Mouse (Mus musculus) myocyte (in vitro differentiated cells): ENCODE results near the gene Rassf6. TPM values are rescaled to one million over a fixed set of nuclear protein-coding genes. Genes with fewer than 3 reads are reported as not detected.

Source experiments
- H3K27me3 ChIP-seq: one replicate; pipeline ENCODE4 v1.6.1; 2011; ENCODE audit not compliant: control insufficient read depth, insufficient read depth, insufficient read length
- H3K36me3 ChIP-seq: one replicate; pipeline ENCODE4 v1.6.1; 2011; ENCODE audit not compliant: control insufficient read depth, insufficient read depth
- H3K4me2 ChIP-seq: one replicate; pipeline ENCODE4 v1.6.1; 2011; ENCODE audit warnings: low read depth, control low read depth
- H3K4me3 ChIP-seq: one replicate; pipeline ENCODE4 v1.5.1; 2011; ENCODE audit warnings: mild to moderate bottlenecking, control low read depth, moderate library complexity
- H3K79me2 ChIP-seq: one replicate; pipeline ENCODE4 v1.6.1; 2011; ENCODE audit not compliant: control insufficient read depth, insufficient read depth
- H3ac ChIP-seq: one replicate; pipeline ENCODE4 v1.6.1; 2011; ENCODE audit not compliant: control insufficient read depth, insufficient read length
- CEBPB ChIP-seq: IDR thresholded peaks from 2 replicates; pipeline ENCODE4 v1.6.1; 2011; ENCODE audit warnings: mild to moderate bottlenecking, moderate library complexity; ENCODE audit not compliant: poor library complexity, insufficient read depth, severe bottlenecking
- E2F4 ChIP-seq: IDR thresholded peaks from one replicate; pipeline ENCODE4 v1.6.1; 2011; ENCODE audit warnings: mild to moderate bottlenecking, control low read depth, moderate library complexity; ENCODE audit not compliant: insufficient read depth
- MAX ChIP-seq: IDR thresholded peaks from one replicate; pipeline ENCODE4 v1.6.1; 2011; ENCODE audit warnings: low read depth, mild to moderate bottlenecking, control low read depth
- MYOD1 ChIP-seq, 3 experiments: IDR thresholded peaks; one replicate each; pipeline ENCODE4 v1.6.1; 2011; ENCODE audit warnings: control low read depth in 2 of 3, low read depth in 2 of 3, mild to moderate bottlenecking in 2 of 3, moderate library complexity in 1 of 3; ENCODE audit not compliant: insufficient read length in 2 of 3, control insufficient read depth in 1 of 3
- MYOG ChIP-seq, 3 experiments: IDR thresholded peaks; one replicate each; pipeline ENCODE4 v1.6.1; 2011; ENCODE audit warnings: control low read depth in 2 of 3, low read depth in 2 of 3, mild to moderate bottlenecking in 2 of 3; ENCODE audit not compliant: insufficient read length in 2 of 3, control insufficient read depth in 1 of 3, insufficient read depth in 1 of 3
- POLR2A ChIP-seq: IDR thresholded peaks from one replicate; pipeline ENCODE4 v1.6.1; 2011; ENCODE audit warnings: low read depth, mild to moderate bottlenecking, control low read depth, moderate library complexity; ENCODE audit not compliant: insufficient read length
- POLR2AphosphoS2 ChIP-seq: IDR thresholded peaks from one replicate; pipeline ENCODE4 v1.6.1; 2011; ENCODE audit warnings: low read depth, control low read depth; ENCODE audit not compliant: insufficient read length
- REST ChIP-seq: IDR thresholded peaks from one replicate; pipeline ENCODE4 v1.6.1; 2011; ENCODE audit warnings: mild to moderate bottlenecking, control low read depth, moderate library complexity; ENCODE audit not compliant: insufficient read depth, insufficient read length
- SRF ChIP-seq: IDR thresholded peaks from one replicate; pipeline ENCODE4 v1.6.1; 2011; ENCODE audit warnings: low read depth; ENCODE audit not compliant: control insufficient read depth, insufficient read length
- TCF12 ChIP-seq: IDR thresholded peaks from one replicate; pipeline ENCODE4 v1.6.1; 2011; ENCODE audit warnings: mild to moderate bottlenecking, control low read depth; ENCODE audit not compliant: poor library complexity, insufficient read depth, severe bottlenecking
- TCF3 ChIP-seq: IDR thresholded peaks from one replicate; pipeline ENCODE4 v1.6.1; 2011; ENCODE audit warnings: low read depth, control low read depth; ENCODE audit not compliant: insufficient read length
- USF1 ChIP-seq: IDR thresholded peaks from one replicate; pipeline ENCODE4 v1.6.1; 2011; ENCODE audit warnings: low read depth, mild to moderate bottlenecking, control low read depth, moderate library complexity
- polyA plus RNA-seq: library from polyadenylated mRNA; unstranded; fragments of >200 nt; fragmentation: generic; extraction: Trizol; gene quantifications from one replicate; pipeline ENCODE4 v1.2.1, GENCODE M21; 2012; ENCODE audit warnings: missing spikeins

The Rassf6 gene
- polyA plus RNA-seq, 1 experiment, result not detected

DNA sequence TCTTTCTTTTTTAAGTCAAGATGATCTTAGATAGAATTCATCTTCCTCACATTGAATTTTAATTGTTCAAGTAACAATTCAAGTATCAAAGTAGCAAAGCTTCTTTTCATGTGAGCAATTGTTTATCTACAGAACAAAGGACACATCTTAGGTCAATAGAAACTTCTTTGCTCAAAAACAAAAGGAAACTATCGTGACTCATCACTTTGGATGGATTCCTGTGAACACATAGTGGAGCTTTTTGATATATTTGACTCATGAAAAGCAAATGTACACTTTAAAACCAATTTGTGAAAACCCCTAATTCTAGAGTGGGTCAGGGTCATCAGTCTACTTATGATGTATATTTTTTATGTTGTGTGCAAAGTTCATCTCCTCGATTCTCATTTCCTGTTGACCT is 37.1 kb upstream of the Rassf6 start:
- no peaks in the 10 kb centered on the region for H3K36me3 ChIP-seq
- no peak overlapping the region for H3K4me2 ChIP-seq
- H3ac ChIP-seq, result no peak overlapping the region
- no peak overlapping the region for H3K4me3 ChIP-seq
- no peaks in the 10 kb centered on the region for H3K27me3 ChIP-seq
- no peaks in the 10 kb centered on the region for H3K79me2 ChIP-seq
- no peak for TF ChIP-seq SRF
- no peak for TF ChIP-seq MAX

DNA sequence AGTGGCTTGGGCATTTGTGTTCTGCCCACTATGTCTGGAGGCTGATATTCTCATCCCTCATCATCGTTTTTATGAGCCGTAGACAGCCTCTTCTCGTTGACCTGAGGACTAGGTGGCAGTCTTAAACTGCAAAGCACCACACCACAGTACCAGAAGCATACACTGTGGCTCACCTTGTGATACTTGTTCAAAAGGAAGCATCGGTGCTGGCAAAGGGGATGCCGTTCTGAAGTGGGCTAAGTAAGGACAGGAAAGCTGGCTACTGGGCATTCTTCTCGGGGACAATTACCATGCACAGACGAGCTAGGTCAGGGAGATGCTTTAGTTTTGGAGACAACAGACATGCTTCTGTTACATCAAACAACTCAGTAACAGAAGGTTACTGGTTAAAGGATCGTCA is 21.4 kb upstream of the Rassf6 start:
- no peak overlapping the region for H3K4me3 ChIP-seq
- TF ChIP-seq SRF (no peak), MYOD1 (IDR thresholded peaks at IDR 0.05; ENCODE audit: control insufficient read depth in 1 of 3, insufficient read length in 2 of 3, low read depth in 2 of 3) (no peak), CEBPB (no peak), POLR2A (no peak), MYOG (IDR thresholded peaks at IDR 0.05; ENCODE audit: control insufficient read depth in 1 of 3, insufficient read depth in 1 of 3, insufficient read length in 2 of 3, low read depth in 2 of 3) (no peak), REST (no peak), USF1 (no peak), TCF12 (no peak), E2F4 (no peak), TCF3 (no peak)
- no peak overlapping the region for H3ac ChIP-seq
- no peak overlapping the region for H3K4me2 ChIP-seq
- H3K27me3 ChIP-seq, result no peaks in the 10 kb centered on the region
- no peaks in the 10 kb centered on the region for H3K79me2 ChIP-seq
- H3K36me3 ChIP-seq, result no peaks in the 10 kb centered on the region

DNA sequence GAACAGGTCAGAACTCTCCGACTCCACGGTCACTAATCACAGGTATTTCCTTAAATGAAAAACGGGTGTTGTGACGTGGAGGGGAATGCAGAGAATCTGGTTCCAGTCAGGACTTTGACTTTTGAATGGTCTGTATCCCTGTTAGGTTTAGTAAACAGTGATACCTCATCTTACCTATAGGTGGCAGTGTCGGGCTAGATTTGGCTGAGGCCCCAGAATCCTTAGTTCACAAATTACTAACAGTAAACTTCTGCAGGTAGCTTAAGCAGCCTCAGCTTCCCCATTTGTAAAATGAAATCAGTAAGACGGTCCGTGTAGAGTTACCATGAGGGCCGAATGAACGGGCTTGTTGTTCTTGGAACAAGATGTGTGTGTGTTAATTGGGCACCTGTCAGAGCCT is 21.0 kb upstream of the Rassf6 start:
- H3K4me2 ChIP-seq, result no peak overlapping the region
- H3K79me2 ChIP-seq, result no peaks in the 10 kb centered on the region
- TF ChIP-seq MAX (no peak), CEBPB (no peak), MYOG (IDR thresholded peaks at IDR 0.05; ENCODE audit: control insufficient read depth in 1 of 3, insufficient read depth in 1 of 3, insufficient read length in 2 of 3, low read depth in 2 of 3) (no peak), POLR2AphosphoS2 (no peak), REST (no peak)
- H3K4me3 ChIP-seq, result no peak overlapping the region
- no peaks in the 10 kb centered on the region for H3K27me3 ChIP-seq
- no peak overlapping the region for H3ac ChIP-seq
- no peaks in the 10 kb centered on the region for H3K36me3 ChIP-seq

- Histone ChIP-seq H3K4me3 (no peak overlapping the region), H3K79me2 (no peaks in the 10 kb centered on the region), H3K36me3 (no peaks in the 10 kb centered on the region), H3ac (no peak overlapping the region), H3K4me2 (no peak overlapping the region), H3K27me3 (no peaks in the 10 kb centered on the region)
- TF ChIP-seq CEBPB (no peak), POLR2A (no peak)
Measured at GRCm38 (mm10) chr5:90660411-90660810, 20.0 kb upstream of the Rassf6 start.

- H3K27me3 ChIP-seq, result no peaks in the 10 kb centered on the region
- H3K4me2 ChIP-seq, result no peak overlapping the region
- H3K79me2 ChIP-seq, result no peaks in the 10 kb centered on the region
- no peak overlapping the region for H3ac ChIP-seq
- H3K36me3 ChIP-seq, result no peaks in the 10 kb centered on the region
- no peak for TF ChIP-seq POLR2AphosphoS2
- H3K4me3 ChIP-seq, result no peak overlapping the region
Measured at GRCm38 (mm10) chr5:90656681-90657080, 16.2 kb upstream of the Rassf6 start.

GRCm38 (mm10) chr5:90655891-90656290 is 15.4 kb upstream of the Rassf6 start:
- Histone ChIP-seq H3ac (no peak overlapping the region), H3K27me3 (no peaks in the 10 kb centered on the region), H3K4me3 (no peak overlapping the region), H3K79me2 (no peaks in the 10 kb centered on the region), H3K4me2 (no peak overlapping the region), H3K36me3 (no peaks in the 10 kb centered on the region)
- no peak for TF ChIP-seq E2F4

GRCm38 (mm10) chr5:90654798-90655197 is 14.3 kb upstream of the Rassf6 start:
- Histone ChIP-seq H3K27me3 (no peaks in the 10 kb centered on the region), H3K36me3 (no peaks in the 10 kb centered on the region), H3K4me2 (no peak overlapping the region), H3ac (no peak overlapping the region), H3K4me3 (no peak overlapping the region), H3K79me2 (no peaks in the 10 kb centered on the region)
- TF ChIP-seq TCF3 (no peak), CEBPB (no peak), POLR2A (no peak), SRF (no peak), TCF12 (no peak), E2F4 (no peak), MAX (no peak), MYOD1 (IDR thresholded peaks at IDR 0.05; ENCODE audit: control insufficient read depth in 1 of 3, insufficient read length in 2 of 3, low read depth in 2 of 3) (no peak), POLR2AphosphoS2 (no peak), MYOG (IDR thresholded peaks at IDR 0.05; ENCODE audit: control insufficient read depth in 1 of 3, insufficient read depth in 1 of 3, insufficient read length in 2 of 3, low read depth in 2 of 3) (no peak), REST (no peak), USF1 (no peak)
